Mouse (Mus musculus): Measurements from ENCODE around the gene Hint3. TPM values are rescaled to one million over a fixed set of nuclear protein-coding genes. Genes with fewer than 3 reads are reported as not detected.
"Not testable (repeated sequence)": the region's sequence is repeated elsewhere in the genome, so short reads cannot be mapped to it uniquely, and the experiment has no call there.

Hint3 gene
- total RNA-seq (2021): 10 to 100 TPM; 44.8 to 45.7 TPM

- intact Hi-C loops (cut with DNase I): no loop called here
Measured at GRCm38 (mm10) chr10:30629513-30629912, at the start of gene Hint3. Gene Hint3, minus strand, starts transcription at chr10:30629632.

GRCm38 (mm10) chr10:30678051-30678450 is 48.6 kb upstream of the Hint3 start:
- intact Hi-C loops (cut with DNase I): no loop called here
- no peak for DNase-seq (ENCODE audit: low spot score in 2 of 2)

More at GRCm38 (mm10) chr10:30629513-30629912, at the start of gene Hint3:
- no peak for DNase-seq (ENCODE audit: low spot score in 2 of 2)

- DNase-seq (ENCODE audit: low spot score in 2 of 2): no peak
- intact Hi-C loops (cut with DNase I): no loop called here
Measured at GRCm38 (mm10) chr10:30674825-30675224, 45.4 kb upstream of the Hint3 start.

GRCm38 (mm10) chr10:30666580-30666979 is 37.1 kb upstream of the Hint3 start:
- intact Hi-C loops (cut with DNase I): no loop called here
- DNase-seq (ENCODE audit: low spot score in 2 of 2): no peak

- intact Hi-C loops (cut with DNase I): no loop called here
- DNase-seq (ENCODE audit: low spot score in 2 of 2): no peak
Measured at GRCm38 (mm10) chr10:30660564-30661328, 31.3 kb upstream of the Hint3 start.

- intact Hi-C loops (cut with DNase I): no loop called here
- no peak for DNase-seq (ENCODE audit: low spot score in 2 of 2)
Measured at GRCm38 (mm10) chr10:30655655-30656054, 26.2 kb upstream of the Hint3 start.

GRCm38 (mm10) chr10:30647681-30648080 is 18.2 kb upstream of the Hint3 start:
- no peak for DNase-seq (ENCODE audit: low spot score in 2 of 2)
- intact Hi-C loops (cut with DNase I): no loop called here

GRCm38 (mm10) chr10:30638216-30638615 is 8.8 kb upstream of the Hint3 start:
- intact Hi-C loops (cut with DNase I): no loop called here

GRCm38 (mm10) chr10:30636474-30637154 is 7.2 kb upstream of the Hint3 start:
- intact Hi-C loops (cut with DNase I); DNase-seq (ENCODE audit: low spot score in 2 of 2): not testable (repeated sequence)

More at GRCm38 (mm10) chr10:30638216-30638615, 8.8 kb upstream of the Hint3 start:
- no peak for DNase-seq (ENCODE audit: low spot score in 2 of 2)

- no peak for DNase-seq (ENCODE audit: low spot score in 2 of 2)
- intact Hi-C loops (cut with DNase I): no loop called here
Measured at GRCm38 (mm10) chr10:30632718-30633117, 3.3 kb upstream of the Hint3 start.

GRCm38 (mm10) chr10:30629977-30630376 is 545 bp upstream of the Hint3 start:
- intact Hi-C loops (cut with DNase I): no loop called here
- DNase-seq (ENCODE audit: low spot score in 2 of 2): no peak

GRCm38 (mm10) chr10:30628444-30628843 is 988 bp downstream of the Hint3 start:
- DNase-seq (ENCODE audit: low spot score in 2 of 2); intact Hi-C loops (cut with DNase I): not testable (repeated sequence)

- intact Hi-C loops (cut with DNase I): no loop called here
- no peak for DNase-seq (ENCODE audit: low spot score in 2 of 2)
Measured at GRCm38 (mm10) chr10:30627548-30627947, 1.9 kb downstream of the Hint3 start.

- no peak for DNase-seq (ENCODE audit: low spot score in 2 of 2)
- intact Hi-C loops (cut with DNase I): no loop called here
Measured at GRCm38 (mm10) chr10:30624161-30625019, 5.0 kb downstream of the Hint3 start.

GRCm38 (mm10) chr10:30622928-30623327 is 6.5 kb downstream of the Hint3 start:
- intact Hi-C loops (cut with DNase I): no loop called here

GRCm38 (mm10) chr10:30618918-30619210 is 10.6 kb downstream of the Hint3 start:
- intact Hi-C loops (cut with DNase I): loop anchor here (2.0 to 5.0 kb wide), 2 partner anchors 184 to 678 kb away; partner anchors contain the start of gene Ncoa7
- DNase-seq (ENCODE audit: low spot score in 2 of 2): no peak

More at GRCm38 (mm10) chr10:30622928-30623327, 6.5 kb downstream of the Hint3 start:
- no peak for DNase-seq (ENCODE audit: low spot score in 2 of 2)

GRCm38 (mm10) chr10:30618091-30618917 is 11.1 kb downstream of the Hint3 start:
- peak; percentile 99 to 100 for DNase-seq (ENCODE audit: low spot score in 2 of 2)
- intact Hi-C loops (cut with DNase I): loop anchor here (2.0 to 5.0 kb wide), 2 partner anchors 184 to 679 kb away; partner anchors contain the start of gene Ncoa7

GRCm38 (mm10) chr10:30613039-30613438 is 16.4 kb downstream of the Hint3 start:
- intact Hi-C loops (cut with DNase I): no loop called here

GRCm38 (mm10) chr10:30609614-30610013 is 19.8 kb downstream of the Hint3 start:
- intact Hi-C loops (cut with DNase I): no loop called here
- DNase-seq (ENCODE audit: low spot score in 2 of 2): no peak

More at GRCm38 (mm10) chr10:30613039-30613438, 16.4 kb downstream of the Hint3 start:
- DNase-seq (ENCODE audit: low spot score in 2 of 2): no peak
